Mouse (Mus musculus): Measurements from ENCODE around the gene Hirip3. TPM values are rescaled to one million over a fixed set of nuclear protein-coding genes. Genes with fewer than 3 reads are reported as not detected.

Gene Hirip3
- 14.3 and 24.2 TPM in 2 replicates for polyA plus RNA-seq (2015; fragmentation: Nextera tagmentation; extraction: Ambion mirVana)

DNA sequence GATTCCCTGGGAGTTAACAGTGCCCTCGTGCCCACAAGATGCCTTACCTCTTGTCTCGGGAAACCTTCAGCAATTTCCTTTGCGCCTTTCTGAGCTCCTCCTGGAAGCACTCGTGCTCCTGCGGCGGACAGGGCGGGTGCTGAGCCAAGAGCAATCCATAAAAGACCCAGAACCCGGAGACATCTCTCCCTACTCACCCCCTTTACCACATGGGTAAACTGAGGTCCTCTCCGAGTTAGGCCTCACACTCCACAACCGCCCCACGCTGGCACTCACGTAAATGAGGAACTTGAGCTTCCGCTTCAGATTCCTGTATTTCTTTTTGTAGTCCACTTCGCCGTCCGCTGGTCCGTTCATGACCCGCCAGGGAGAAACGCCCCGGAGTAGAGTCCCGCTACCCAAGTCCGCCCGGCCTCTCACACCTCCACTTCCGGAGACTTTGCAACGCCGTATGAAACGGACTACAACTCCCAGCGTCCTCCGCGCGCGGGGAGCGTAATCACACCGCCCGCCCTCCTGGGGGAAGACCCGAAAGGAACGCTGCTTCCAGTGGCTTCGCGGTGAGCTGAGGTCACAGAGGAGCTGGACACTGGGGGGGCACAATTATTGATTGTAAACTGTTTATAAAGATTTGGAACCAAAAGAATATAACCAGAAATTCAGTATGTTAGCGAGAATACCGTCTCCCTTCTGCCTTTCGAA, at the start of gene Hirip3:
Gene Hirip3 (plus strand): TSS at position 544 of the 702 bp plus-strand sequence.
- peaks cover 41% of the 10 kb centered on the region; the same call in 1 of the 2 replicates for H3K36me3 ChIP-seq
- WGBS, result 2% methylated on average over 42 of the region's 42 CpGs
- H3K27me3 ChIP-seq, result no peaks in the 10 kb centered on the region
- peak within 1 kb of the TSS; percentile 84 for H3K27ac ChIP-seq
- peak; percentile 94 for ATAC-seq (replicated peaks; ENCODE audit: insufficient number of reproducible peaks, insufficient read depth, low FRiP score, low read depth)
- H3K4me2 ChIP-seq, result peak within 1 kb of the TSS; percentile 76
- peaks cover 30% of the 10 kb centered on the region for H3K4me1 ChIP-seq (replicated peaks)
- peak within 1 kb of the TSS; percentile 67 for H3K4me3 ChIP-seq
- H3K9ac ChIP-seq, result peak within 1 kb of the TSS; percentile 64
- no peaks in the 10 kb centered on the region for H3K9me3 ChIP-seq (replicated peaks)

DNA sequence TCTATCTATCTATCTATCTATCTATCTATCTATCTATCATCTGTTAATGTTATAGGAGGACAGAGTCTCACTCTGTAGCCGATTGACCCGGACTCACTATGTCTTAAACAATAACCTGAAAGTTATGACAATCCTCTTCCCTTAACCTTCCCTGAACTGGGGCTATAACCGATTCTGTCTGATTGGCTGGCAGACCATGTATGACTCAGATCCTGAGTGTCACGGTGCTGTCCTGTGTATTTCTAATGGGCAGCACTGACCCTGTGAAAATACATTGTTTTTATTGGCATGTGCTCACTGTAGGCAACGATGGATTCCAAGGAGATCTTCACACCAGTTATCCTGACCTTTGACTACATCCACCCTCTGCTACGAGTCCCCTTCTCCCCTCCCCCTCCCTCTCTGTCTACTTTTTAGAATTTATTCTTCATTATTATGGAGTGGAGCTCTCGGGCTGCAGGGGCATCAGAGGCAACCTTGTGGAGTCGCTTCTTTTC, 46.0 kb upstream of the Hirip3 start:
- no peak overlapping the region for H3K9ac ChIP-seq
- no peaks in the 10 kb centered on the region for H3K9me3 ChIP-seq (replicated peaks)
- H3K36me3 ChIP-seq, result no peaks in the 10 kb centered on the region
- no peaks in the 10 kb centered on the region for H3K4me1 ChIP-seq (replicated peaks)
- ATAC-seq (replicated peaks; ENCODE audit: insufficient number of reproducible peaks, insufficient read depth, low FRiP score, low read depth), result no peak
- H3K4me3 ChIP-seq, result no peak overlapping the region
- 59% methylated on average over 8 of the region's 8 CpGs for WGBS
- no peak overlapping the region for H3K27ac ChIP-seq
- no peaks in the 10 kb centered on the region; the same call in 1 of the 2 replicates for H3K27me3 ChIP-seq
- no peak overlapping the region for H3K4me2 ChIP-seq

GRCm38 (mm10) chr7:126816494-126816893, 45.3 kb upstream of the Hirip3 start:
- Histone ChIP-seq H3K4me1 (replicated peaks) (no peaks in the 10 kb centered on the region), H3K27me3 (no peaks in the 10 kb centered on the region; the same call in 1 of the 2 replicates), H3K36me3 (no peaks in the 10 kb centered on the region), H3K4me3 (no peak overlapping the region), H3K9me3 (replicated peaks) (no peaks in the 10 kb centered on the region), H3K4me2 (no peak overlapping the region), H3K27ac (no peak overlapping the region), H3K9ac (no peak overlapping the region)
- WGBS, result 82% methylated on average over 8 of the region's 8 CpGs
- ATAC-seq (replicated peaks; ENCODE audit: insufficient number of reproducible peaks, insufficient read depth, low FRiP score, low read depth), result no peak

DNA sequence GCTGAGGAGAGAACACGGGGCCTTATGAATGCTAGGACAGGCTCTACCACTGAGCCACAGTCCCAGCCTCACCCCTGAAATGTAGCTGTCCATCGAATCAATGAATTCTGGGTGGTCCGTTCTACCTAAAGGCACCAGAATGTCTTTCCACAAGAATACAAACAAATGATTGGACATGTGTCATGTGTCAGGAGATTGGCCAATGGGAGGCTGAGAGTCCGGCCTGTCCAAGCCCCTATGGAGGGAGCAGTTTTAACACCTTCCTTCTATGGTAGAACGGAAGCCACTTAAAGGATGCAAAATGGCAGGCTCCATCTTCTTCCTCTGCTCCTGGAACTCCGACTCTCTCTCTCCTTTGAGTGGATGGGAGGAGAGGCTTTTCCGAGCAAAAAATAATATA, 44.2 kb upstream of the Hirip3 start:
- H3K4me2 ChIP-seq, result no peak overlapping the region
- no peaks in the 10 kb centered on the region for H3K36me3 ChIP-seq
- no peak overlapping the region for H3K27ac ChIP-seq
- ATAC-seq (replicated peaks; ENCODE audit: insufficient number of reproducible peaks, insufficient read depth, low FRiP score, low read depth), result no peak
- peaks cover 5% of the 10 kb centered on the region for H3K27me3 ChIP-seq
- H3K4me1 ChIP-seq (replicated peaks), result 0 out of 2 replicates have a peak, but pooled peaks cover 6% of the 10 kb centered on the region
- no peak overlapping the region for H3K9ac ChIP-seq
- H3K9me3 ChIP-seq (replicated peaks), result no peaks in the 10 kb centered on the region
- H3K4me3 ChIP-seq, result no peak overlapping the region
- 74% methylated on average over 7 of the region's 7 CpGs for WGBS

- H3K36me3 ChIP-seq, result no peaks in the 10 kb centered on the region
- ATAC-seq (replicated peaks; ENCODE audit: insufficient number of reproducible peaks, insufficient read depth, low FRiP score, low read depth), result no peak
- 30% methylated on average over 1 of the region's 1 CpGs for WGBS
These were observed 43.0 kb upstream of the Hirip3 start for GRCm38 (mm10) chr7:126818818-126819217.

GRCm38 (mm10) chr7:126821835-126822511, 39.8 kb upstream of the Hirip3 start:
- H3K4me3 ChIP-seq, result no peak overlapping the region
- H3K4me2 ChIP-seq, result no peak overlapping the region
- no peaks in the 10 kb centered on the region for H3K36me3 ChIP-seq
- no peak overlapping the region for H3K9ac ChIP-seq
- no peak overlapping the region for H3K27ac ChIP-seq
- 0 out of 2 replicates have a peak, but pooled peaks have one; percentile 41 for ATAC-seq (replicated peaks; ENCODE audit: insufficient number of reproducible peaks, insufficient read depth, low FRiP score, low read depth)
- peaks cover 10% of the 10 kb centered on the region for H3K4me1 ChIP-seq (replicated peaks)
- WGBS, result 22% methylated on average over 7 of the region's 7 CpGs
- no peaks in the 10 kb centered on the region for H3K9me3 ChIP-seq (replicated peaks)
- H3K27me3 ChIP-seq, result peaks cover 41% of the 10 kb centered on the region

More at GRCm38 (mm10) chr7:126818818-126819217, 43.0 kb upstream of the Hirip3 start:
- H3K27ac ChIP-seq, result no peak overlapping the region
- H3K4me3 ChIP-seq, result no peak overlapping the region
- H3K4me2 ChIP-seq, result no peak overlapping the region
- H3K9ac ChIP-seq, result no peak overlapping the region
- H3K4me1 ChIP-seq (replicated peaks), result peaks cover 10% of the 10 kb centered on the region
- no peaks in the 10 kb centered on the region for H3K9me3 ChIP-seq (replicated peaks)
- peaks cover 15% of the 10 kb centered on the region for H3K27me3 ChIP-seq

DNA sequence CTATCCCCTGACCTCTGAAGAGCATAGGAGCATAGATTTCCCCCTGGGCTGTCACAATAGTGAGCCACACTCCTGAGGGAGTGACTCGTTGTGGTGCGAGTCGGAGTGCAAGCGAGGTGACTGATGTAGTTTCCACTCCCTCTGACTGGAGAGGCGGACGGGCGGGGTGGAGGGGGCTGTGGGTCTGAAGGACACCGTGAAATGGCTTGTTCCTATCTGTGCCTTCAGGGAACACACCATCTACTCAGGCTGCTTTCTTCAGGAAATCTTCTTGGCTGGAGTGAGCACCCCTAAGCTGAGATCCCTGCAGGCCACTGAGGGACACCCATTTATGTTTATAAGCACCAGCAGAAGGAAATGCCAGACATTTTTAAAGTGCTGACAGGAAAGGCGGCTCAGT, 39.0 kb upstream of the Hirip3 start:
- Histone ChIP-seq H3K4me2 (peak overlapping the region; percentile 57), H3K4me3 (no peak overlapping the region), H3K36me3 (no peaks in the 10 kb centered on the region), H3K4me1 (replicated peaks) (peaks cover 10% of the 10 kb centered on the region), H3K27ac (no peak overlapping the region), H3K27me3 (peaks cover 47% of the 10 kb centered on the region), H3K9ac (no peak overlapping the region), H3K9me3 (replicated peaks) (no peaks in the 10 kb centered on the region)
- WGBS, result 15% methylated on average over 9 of the region's 9 CpGs
- no peak for ATAC-seq (replicated peaks; ENCODE audit: insufficient number of reproducible peaks, insufficient read depth, low FRiP score, low read depth)

- peak overlapping the region; percentile 29 for H3K4me3 ChIP-seq
- 0% methylated on average over 18 of the region's 19 CpGs for WGBS
- peaks cover 48% of the 10 kb centered on the region for H3K27me3 ChIP-seq
- H3K4me2 ChIP-seq, result peak overlapping the region; percentile 57
- H3K36me3 ChIP-seq, result no peaks in the 10 kb centered on the region
- peaks cover 10% of the 10 kb centered on the region for H3K4me1 ChIP-seq (replicated peaks)
- 0 out of 2 replicates have a peak, but pooled peaks have one; percentile 19 for ATAC-seq (replicated peaks; ENCODE audit: insufficient number of reproducible peaks, insufficient read depth, low FRiP score, low read depth)
- no peaks in the 10 kb centered on the region for H3K9me3 ChIP-seq (replicated peaks)
- no peak overlapping the region for H3K9ac ChIP-seq
- H3K27ac ChIP-seq, result no peak overlapping the region
These were observed 38.5 kb upstream of the Hirip3 start for GRCm38 (mm10) chr7:126823202-126823711.

DNA sequence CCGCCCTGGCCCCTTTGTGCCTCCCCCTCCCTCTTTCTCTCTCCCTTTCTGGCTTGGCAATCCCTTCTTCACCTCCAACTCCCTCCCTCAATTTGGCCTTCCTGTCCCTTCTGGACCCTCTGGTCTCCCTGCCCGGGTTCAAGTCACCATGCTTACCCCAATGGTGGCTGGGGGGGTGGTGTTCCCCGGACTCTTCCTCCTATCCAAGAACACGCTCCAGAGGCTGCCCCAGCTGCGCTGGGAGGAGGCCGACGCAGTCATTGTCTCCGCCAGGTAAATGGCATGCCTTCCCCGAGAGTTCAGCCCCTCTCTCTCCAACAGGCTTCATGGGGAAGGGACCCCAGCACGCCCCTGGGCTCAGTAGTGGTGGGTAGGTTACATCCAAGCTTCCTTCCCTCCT, 37.8 kb upstream of the Hirip3 start:
- WGBS, result 13% methylated on average over 10 of the region's 10 CpGs
- Histone ChIP-seq H3K9ac (no peak overlapping the region), H3K27ac (no peak overlapping the region), H3K4me1 (replicated peaks) (peaks cover 10% of the 10 kb centered on the region), H3K9me3 (replicated peaks) (no peaks in the 10 kb centered on the region), H3K36me3 (no peaks in the 10 kb centered on the region), H3K27me3 (peaks cover 48% of the 10 kb centered on the region), H3K4me3 (no peak overlapping the region), H3K4me2 (no peak overlapping the region)
- no peak for ATAC-seq (replicated peaks; ENCODE audit: insufficient number of reproducible peaks, insufficient read depth, low FRiP score, low read depth)

- Histone ChIP-seq H3K4me3 (no peak overlapping the region), H3K27ac (no peak overlapping the region), H3K9ac (no peak overlapping the region), H3K9me3 (replicated peaks) (no peaks in the 10 kb centered on the region), H3K4me2 (no peak overlapping the region), H3K36me3 (no peaks in the 10 kb centered on the region), H3K27me3 (peaks cover 54% of the 10 kb centered on the region), H3K4me1 (replicated peaks) (peaks cover 10% of the 10 kb centered on the region)
- WGBS, result 22% methylated on average over 8 of the region's 8 CpGs
- no peak for ATAC-seq (replicated peaks; ENCODE audit: insufficient number of reproducible peaks, insufficient read depth, low FRiP score, low read depth)
These were observed 36.4 kb upstream of the Hirip3 start for GRCm38 (mm10) chr7:126825403-126825802.

DNA sequence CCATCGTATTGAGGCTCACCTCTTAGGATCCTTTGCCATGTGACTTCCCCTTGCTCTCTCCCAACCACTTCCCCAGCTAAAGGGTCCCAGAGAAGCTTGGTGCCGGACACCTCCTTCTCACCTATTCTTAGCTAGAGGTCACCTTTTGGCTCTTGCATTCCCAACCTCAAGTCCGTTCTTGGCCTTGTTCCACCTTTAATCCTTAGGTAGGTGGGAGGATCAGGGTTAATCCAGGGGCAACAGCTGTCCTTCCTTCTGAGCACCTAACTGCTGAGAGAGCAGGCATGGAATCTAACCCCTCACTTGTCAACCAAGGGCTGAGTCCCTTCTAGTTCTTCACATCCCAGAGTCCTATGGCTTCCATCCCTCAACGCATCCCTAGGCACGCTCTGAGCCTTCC, 35.8 kb upstream of the Hirip3 start:
- ATAC-seq (replicated peaks; ENCODE audit: insufficient number of reproducible peaks, insufficient read depth, low FRiP score, low read depth), result no peak
- Histone ChIP-seq H3K9ac (no peak overlapping the region), H3K4me2 (no peak overlapping the region), H3K4me3 (no peak overlapping the region), H3K27me3 (peaks cover 59% of the 10 kb centered on the region), H3K36me3 (no peaks in the 10 kb centered on the region), H3K27ac (no peak overlapping the region), H3K9me3 (replicated peaks) (no peaks in the 10 kb centered on the region), H3K4me1 (replicated peaks) (peaks cover 10% of the 10 kb centered on the region)
- 52% methylated on average over 5 of the region's 5 CpGs for WGBS

Data from heart, embryonic 15.5 days (tissue).